Mouse (Mus musculus): ENCODE measurements around the gene Wrnip1. TPM values are rescaled to one million over a fixed set of nuclear protein-coding genes. Genes with fewer than 3 reads are reported as not detected.
"Not testable (repeated sequence)": the region's sequence is repeated elsewhere in the genome, so short reads cannot be mapped to it uniquely, and the experiment has no call there.

Gene Wrnip1
- total RNA-seq, 2 experiments from 2014 or later, result 13.0 to 16.4 TPM

- peak; percentile 38 for DNase-seq
Measured at GRCm38 (mm10) chr13:32851967-32852366, 50.1 kb downstream of the Wrnip1 start.

- no peak for DNase-seq
Measured at GRCm38 (mm10) chr13:32852539-32852938, 50.7 kb downstream of the Wrnip1 start.

- no peak for DNase-seq
Measured at GRCm38 (mm10) chr13:32853073-32853472, 51.2 kb downstream of the Wrnip1 start.

- no peak for DNase-seq
Measured at GRCm38 (mm10) chr13:32860821-32861220, 59.0 kb downstream of the Wrnip1 start.

- no peak for DNase-seq
Measured at GRCm38 (mm10) chr13:32863456-32863855, 61.6 kb downstream of the Wrnip1 start.

GRCm38 (mm10) chr13:32864529-32864928, 62.7 kb downstream of the Wrnip1 start:
- not testable (repeated sequence) for DNase-seq

- DNase-seq, result no peak
Measured at GRCm38 (mm10) chr13:32865591-32865990, 63.8 kb downstream of the Wrnip1 start.

- peak; percentile 73 for DNase-seq
Measured at GRCm38 (mm10) chr13:32866484-32866883, 64.6 kb downstream of the Wrnip1 start.

- DNase-seq, result no peak
Measured at GRCm38 (mm10) chr13:32867030-32867429, 65.2 kb downstream of the Wrnip1 start.

- DNase-seq, result not testable (repeated sequence)
Measured at GRCm38 (mm10) chr13:32868233-32868632, 66.4 kb downstream of the Wrnip1 start.

- DNase-seq, result no peak
Measured at GRCm38 (mm10) chr13:32868843-32869242, 67.0 kb downstream of the Wrnip1 start.

Other genes with a start within 250 kb of the Wrnip1 start
- 100 to 1,000 TPM; 132 to 148 TPM for gene Mylk4, start 18.1 kb upstream of the Wrnip1 start, total RNA-seq (2021)
- not detected for gene D930007J09Rik, start 811 bp downstream of the Wrnip1 start, total RNA-seq (2021)
- gene Serpinb1a, start 49.1 kb downstream of the Wrnip1 start, total RNA-seq (2021), result 1 to 10 TPM; 7.0 to 9.0 TPM
- gene Serpinb1c, start 96.2 kb downstream of the Wrnip1 start, total RNA-seq (2021), result 1 to 10 TPM; 1.2 TPM
- 1 to 10 TPM; 2.5 to 3.6 TPM for gene Serpinb6b, start 163.2 kb downstream of the Wrnip1 start, total RNA-seq (2021)
- gene Serpinb9, start 201.2 kb downstream of the Wrnip1 start, total RNA-seq (2021), result 1 to 10 TPM; 3.6 to 3.9 TPM
- not detected for gene Serpinb9b, start 225.4 kb downstream of the Wrnip1 start, total RNA-seq (2021)

Data from gastrocnemius, postnatal 10 days (tissue).